25 mouse cellular contexts compared by ENCODE assay signal in the genomic region with DNA sequence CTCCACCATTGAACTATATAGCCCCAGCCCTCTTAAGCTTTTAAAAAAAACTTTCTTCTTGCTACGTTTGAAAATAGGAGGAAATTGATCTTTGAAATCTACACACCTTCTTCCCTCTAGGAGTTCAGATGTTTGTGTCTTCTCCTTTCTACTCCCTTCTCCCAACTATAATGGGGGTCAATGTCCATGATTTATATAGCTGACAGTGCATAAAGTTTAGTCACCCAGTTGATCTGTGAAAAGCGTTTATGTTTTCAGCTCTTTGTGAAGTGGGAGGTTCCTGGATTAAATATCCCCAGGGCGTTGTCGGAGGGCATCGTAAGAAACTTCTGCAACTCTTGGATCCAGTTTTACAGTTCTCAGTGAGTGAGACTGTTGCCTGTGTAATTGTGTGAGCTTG. TPM values are rescaled to one million over a fixed set of nuclear protein-coding genes. Genes with fewer than 3 reads are reported as not detected.
"Had no signal": no experiment of that assay in that cellular context is flagged by ENCODE, and none has a peak within 500 bp of the region (broad histone marks: within the 10 kb centered on the region; RNA-seq: fewer than 3 reads in every experiment).

No protein-coding gene starts in this region.

- ATAC-seq: lung, postnatal 0 days; midbrain, embryonic 13.5 days; midbrain, embryonic 15.5 days had no signal

- H3K4me2 ChIP-seq: lung, embryonic 15.5 days; midbrain, embryonic 11.5 days; midbrain, embryonic 13.5 days; midbrain, embryonic 15.5 days; neural tube, embryonic 12.5 days; stomach, embryonic 15.5 days had no signal

- H3K9ac ChIP-seq: lung, embryonic 15.5 days; midbrain, embryonic 13.5 days; midbrain, embryonic 15.5 days; neural tube, embryonic 12.5 days; stomach, embryonic 15.5 days had no signal

- H3K4me3 ChIP-seq: lung, embryonic 15.5 days; megakaryocyte, embryonic 14.5 days; midbrain, embryonic 13.5 days; midbrain, embryonic 15.5 days; neural tube, embryonic 12.5 days; stomach, embryonic 15.5 days had no signal

- H3K4me1 ChIP-seq: midbrain, embryonic 15.5 days; neural tube, embryonic 12.5 days; stomach, embryonic 15.5 days had no signal

- DNase-seq: lung, adult 2 months; lung, postnatal 14 days; lung, postnatal 36 days; right cerebral cortex, postnatal 14 days; thymus, adult 2 months; thymus, postnatal 25 days; thymus, postnatal 4 days had no signal

- H3K9me3 ChIP-seq: lung, embryonic 15.5 days; megakaryocyte, embryonic 14.5 days; midbrain, embryonic 13.5 days; midbrain, embryonic 15.5 days; neural tube, embryonic 12.5 days; stomach, embryonic 15.5 days had no signal

- H3K36me3 ChIP-seq: lung, embryonic 15.5 days; midbrain, embryonic 13.5 days; midbrain, embryonic 15.5 days; neural tube, embryonic 12.5 days; stomach, embryonic 15.5 days had no signal

- H3K27ac ChIP-seq: lung, embryonic 15.5 days; macrophage; midbrain, embryonic 13.5 days; midbrain, embryonic 15.5 days; neural tube, embryonic 12.5 days; stomach, embryonic 15.5 days; stomach, postnatal 0 days had no signal

RNA-seq across cellular contexts. Expression of a gene that starts 7.0 kb away (rescaled TPM):
- total RNA-seq: megakaryocyte progenitor cell, adult 5-6 weeks; monocyte, adult 5-6 weeks; neutrophil, adult 5-6 weeks had no signal
- polyA plus RNA-seq: lung, adult 2 months; lung, embryonic 15.5 days; lung, postnatal 0 days; macrophage; spleen, adult 2 months; stomach, postnatal 0 days; urinary bladder, adult 2 months had no signal

RNA-seq across cellular contexts. Expression of a gene that starts 52.4 kb away (rescaled TPM):
- total RNA-seq: megakaryocyte progenitor cell, adult 5-6 weeks; midbrain, postnatal 0 days; monocyte, adult 5-6 weeks had no signal
- polyA plus RNA-seq: lung, adult 2 months; lung, embryonic 15.5 days; macrophage; midbrain, embryonic 11.5 days; midbrain, embryonic 13.5 days; midbrain, embryonic 15.5 days; midbrain, postnatal 0 days; neural tube, embryonic 12.5 days; neural tube, embryonic 14.5 days; spleen, adult 2 months; stomach, embryonic 15.5 days; stomach, postnatal 0 days; testis, adult 2 months; urinary bladder, adult 2 months had no signal
